Mouse (Mus musculus) testis, postnatal 10 days (tissue): ENCODE data around the gene Laptm5.
A peak's percentile ranks its signal among the peaks of the same experiment; 100 is the strongest.

Source experiments
- DNase-seq: peaks from one replicate; pipeline ENCODE4 v3.0.0; 2021; ENCODE audit warnings: low spot score

Gene Laptm5

DNA sequence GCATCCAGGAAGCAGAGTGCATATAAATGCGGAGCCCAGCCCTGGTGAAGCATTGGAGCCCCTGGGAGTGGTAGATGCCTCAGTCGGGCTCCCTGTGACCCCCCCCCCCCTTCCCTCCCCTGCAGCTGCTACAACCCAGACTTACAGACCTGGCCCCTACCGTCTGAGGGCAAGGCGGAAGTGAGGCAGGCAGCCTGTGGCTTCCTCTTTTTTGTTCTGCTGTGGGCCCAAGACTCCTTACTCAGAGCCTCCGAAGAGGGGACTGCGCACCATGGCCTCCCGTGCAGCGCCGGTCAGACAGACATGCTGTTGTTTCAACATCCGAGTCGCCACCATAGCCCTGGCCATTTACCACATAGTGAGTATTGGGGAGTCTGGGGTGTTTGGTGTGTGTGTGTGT is at the start of gene Laptm5:
Gene Laptm5 (plus strand): TSS at position 49 of the 400 bp plus-strand sequence.
- DNase-seq, result no peak

DNA sequence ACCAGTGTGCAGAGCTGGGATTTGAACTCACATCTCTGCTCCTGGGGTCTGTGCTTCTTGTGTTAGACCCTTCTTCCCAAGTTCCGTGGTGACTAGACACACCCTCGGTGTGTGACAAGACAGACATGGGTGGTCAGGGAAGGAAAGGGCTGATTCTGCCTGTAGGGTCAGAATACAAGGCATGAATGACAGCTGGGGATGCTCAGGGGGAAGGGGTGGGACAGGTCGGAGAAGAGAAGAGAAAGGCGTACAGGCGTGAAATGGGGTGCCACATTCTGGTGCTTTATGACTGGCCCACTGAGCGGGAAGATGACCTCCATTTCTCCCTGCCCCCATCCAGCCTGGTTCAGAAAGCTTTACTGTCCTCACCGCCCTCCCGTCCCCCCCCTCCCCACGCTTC is 47.5 kb upstream of the Laptm5 start:
- DNase-seq, result no peak

GRCm38 (mm10) chr4:130865901-130866371 is 47.0 kb upstream of the Laptm5 start:
- no peak for DNase-seq

- no peak for DNase-seq
Observed at GRCm38 (mm10) chr4:130867940-130868339, 45.0 kb upstream of the Laptm5 start.

DNA sequence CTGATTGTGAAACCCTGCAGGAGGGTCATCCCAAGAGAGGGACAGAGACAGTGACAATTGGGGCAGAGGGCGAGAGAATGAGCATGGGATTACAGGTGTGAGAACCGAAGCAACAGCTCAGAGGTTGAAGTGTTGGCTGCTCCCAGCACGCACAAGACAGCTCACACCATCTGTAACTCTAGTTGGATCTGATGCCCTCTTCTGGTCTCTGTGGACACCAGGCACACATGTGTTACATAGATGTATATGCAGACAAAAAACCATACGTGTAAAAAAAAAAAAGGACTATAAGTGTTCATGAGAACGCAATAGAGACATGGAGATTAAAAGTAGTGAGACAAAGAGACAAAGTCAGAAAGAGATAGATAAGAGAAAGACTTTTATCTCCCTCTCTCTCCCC is 44.1 kb upstream of the Laptm5 start:
- no peak for DNase-seq

GRCm38 (mm10) chr4:130872414-130872813 is 40.5 kb upstream of the Laptm5 start:
- no peak for DNase-seq

GRCm38 (mm10) chr4:130873440-130873839 is 39.5 kb upstream of the Laptm5 start:
- DNase-seq, result peak; percentile 74

DNA sequence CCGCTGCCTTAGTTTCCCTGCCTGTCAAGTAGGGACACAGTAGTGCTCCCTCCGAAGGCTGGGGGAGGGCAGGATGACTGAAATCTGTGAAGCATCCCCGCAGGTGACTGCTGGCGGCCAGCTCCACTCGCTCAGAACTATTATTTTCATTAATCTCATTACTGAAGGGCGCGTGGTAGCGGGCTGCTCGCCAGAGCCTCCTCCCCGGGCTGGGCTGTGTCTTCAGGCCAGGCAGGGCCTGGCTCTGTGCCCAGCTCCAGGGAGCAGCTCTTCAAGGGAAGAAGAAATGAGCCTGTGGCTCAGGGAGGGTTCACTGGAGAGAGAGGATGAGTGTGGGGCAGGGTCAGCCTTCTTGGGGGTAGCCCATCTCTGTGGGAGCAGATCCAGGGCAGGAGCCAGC is 38.3 kb upstream of the Laptm5 start:
- peak; percentile 91 for DNase-seq

DNA sequence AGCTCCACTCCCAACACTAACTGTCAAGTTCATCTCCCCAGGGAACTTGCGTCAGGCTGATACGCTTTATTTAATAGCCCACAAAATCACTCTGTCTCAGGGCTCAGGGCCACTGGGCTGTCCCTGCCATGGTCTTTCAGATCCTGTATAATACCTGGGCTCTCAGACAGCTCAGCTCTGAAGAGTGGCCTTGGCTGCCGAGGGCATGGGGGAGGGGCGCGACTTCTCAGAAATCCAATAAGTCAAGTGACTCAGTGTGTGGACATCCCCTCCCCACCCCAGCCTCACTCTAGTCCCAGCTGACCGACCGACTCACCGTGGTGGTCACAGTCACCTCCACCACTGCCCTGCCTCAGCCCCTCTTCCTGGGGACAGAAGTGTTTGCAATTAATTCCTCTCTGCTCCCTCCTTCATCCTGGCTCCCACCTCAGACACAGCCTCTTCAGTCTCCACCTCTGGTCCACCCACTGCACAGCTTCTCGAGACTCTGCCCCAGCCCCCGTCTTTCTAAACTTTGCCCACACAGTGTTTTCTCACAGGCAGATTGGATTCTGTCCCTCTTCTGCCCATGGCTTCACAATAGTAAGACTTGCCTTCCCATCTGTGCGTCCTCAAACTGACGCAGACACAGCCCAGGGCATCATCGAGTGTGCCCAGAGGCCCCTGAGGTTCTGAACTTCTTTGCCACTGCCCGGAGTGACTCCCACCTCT is 36.8 kb upstream of the Laptm5 start:
- no peak for DNase-seq

GRCm38 (mm10) chr4:130878273-130879047 is 34.5 kb upstream of the Laptm5 start:
- DNase-seq, result peak; percentile 95

DNA sequence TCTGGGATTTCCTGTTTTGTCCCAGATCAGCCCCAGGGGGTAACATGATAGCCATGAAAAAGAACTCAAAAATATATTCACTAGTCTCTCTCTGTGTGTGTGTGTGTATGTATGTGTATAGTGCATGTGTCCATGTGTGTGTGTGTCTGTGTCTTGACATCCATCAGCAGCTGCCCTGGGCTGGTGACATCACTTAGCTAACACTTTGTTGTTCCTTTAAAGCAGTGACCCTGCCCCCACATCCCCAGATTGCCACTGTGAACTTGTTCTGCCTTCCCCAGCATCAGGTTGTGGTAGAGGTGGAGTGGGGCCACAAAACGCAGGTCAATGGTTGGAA is 33.9 kb upstream of the Laptm5 start:
- DNase-seq, result no peak

DNA sequence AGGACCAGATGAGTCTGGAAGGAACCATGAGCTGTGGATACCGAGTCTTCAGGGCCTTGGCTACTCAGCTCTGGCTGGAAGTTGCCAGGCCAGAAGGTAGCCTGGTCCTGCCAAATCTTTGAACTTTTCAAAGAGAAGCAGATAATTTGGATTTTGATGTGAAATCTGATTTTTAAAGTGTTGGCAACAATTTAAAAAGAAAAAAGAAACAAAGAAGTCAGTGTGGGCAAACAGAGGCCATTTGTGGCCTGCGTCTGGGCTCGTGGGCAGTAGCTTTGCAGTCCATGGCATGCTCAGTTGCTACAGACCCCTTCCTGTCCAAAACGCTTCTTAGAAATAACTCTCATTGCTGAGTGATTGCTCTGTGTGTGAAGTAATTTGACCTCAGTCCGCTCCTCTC is 31.6 kb upstream of the Laptm5 start:
- DNase-seq, result no peak

GRCm38 (mm10) chr4:130882762-130883161 is 30.2 kb upstream of the Laptm5 start:
- DNase-seq, result no peak

DNA sequence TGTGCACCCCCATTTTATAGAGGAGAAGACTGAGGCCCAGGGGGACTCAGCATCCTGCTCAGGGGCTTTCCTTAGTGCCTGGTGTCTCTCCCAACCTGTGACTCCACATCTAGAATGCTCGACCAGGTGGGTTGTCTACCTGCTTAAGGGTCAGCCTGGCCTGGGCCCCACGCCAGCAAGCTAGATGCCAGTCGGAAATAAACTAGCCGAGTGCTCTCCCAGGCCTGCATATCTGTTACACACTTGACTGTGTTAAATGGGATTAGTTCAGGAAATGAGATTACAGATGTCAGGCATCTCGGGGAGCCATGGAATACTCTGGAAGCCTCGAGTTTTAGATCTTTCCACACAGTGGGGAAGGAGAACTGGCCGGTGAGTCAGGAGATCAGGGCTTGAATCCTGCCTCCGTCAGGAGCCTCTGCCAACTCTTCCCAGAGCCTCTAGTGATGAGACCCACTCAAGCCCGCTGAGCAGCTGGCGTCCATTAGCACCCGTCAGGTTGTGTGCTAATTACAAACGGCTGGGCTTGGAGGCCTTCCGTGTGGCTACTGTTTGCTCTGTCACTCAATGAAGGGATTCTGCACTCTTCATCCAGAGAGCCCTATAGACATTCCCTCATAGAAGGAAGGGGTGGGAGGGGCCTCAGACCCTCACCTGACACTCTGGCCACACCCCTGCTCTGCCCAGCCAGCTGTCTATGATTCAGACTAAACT is 28.9 kb upstream of the Laptm5 start:
- DNase-seq, result no peak

- no peak for DNase-seq
Observed at GRCm38 (mm10) chr4:130887148-130887745, 25.7 kb upstream of the Laptm5 start.

DNA sequence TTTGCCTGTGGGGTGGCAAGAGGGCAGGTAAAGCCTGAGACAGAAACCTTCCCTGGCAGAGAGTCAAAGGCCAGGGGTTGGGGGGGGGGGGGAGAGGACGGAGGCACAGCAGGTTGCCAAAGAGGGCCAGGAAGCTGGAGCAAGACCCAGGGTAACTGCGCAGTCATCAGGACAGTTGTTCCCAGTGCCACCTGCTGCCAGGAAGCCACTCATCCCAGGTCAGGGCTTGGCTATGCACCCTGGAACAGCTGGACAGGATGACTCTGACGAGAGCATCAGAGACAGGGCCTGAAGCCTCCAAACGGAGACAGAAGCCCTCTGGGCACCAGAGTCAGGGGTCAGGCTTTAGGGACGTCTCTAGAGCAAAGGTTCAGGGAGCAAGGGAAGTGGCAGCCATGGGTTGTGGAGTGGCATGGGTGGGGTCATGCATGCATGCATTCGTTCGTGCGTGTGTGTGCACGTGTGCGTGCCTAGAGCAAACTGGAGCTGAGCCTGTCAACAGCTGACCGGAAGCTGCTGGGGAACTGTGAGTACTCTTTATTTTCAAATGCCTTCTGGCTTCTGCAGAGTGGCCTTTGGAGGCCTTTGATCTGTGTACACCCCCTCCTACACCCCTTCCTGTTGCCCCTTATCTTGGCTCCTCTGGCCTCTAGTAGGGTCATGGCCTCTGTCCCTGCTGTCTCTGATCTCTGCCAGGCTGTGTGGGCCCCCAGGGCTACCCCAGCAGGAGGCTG is 23.0 kb upstream of the Laptm5 start:
- DNase-seq, result no peak

- DNase-seq, result no peak
Observed at GRCm38 (mm10) chr4:130890511-130890840, 22.4 kb upstream of the Laptm5 start.

- peak; percentile 89 for DNase-seq
Observed at GRCm38 (mm10) chr4:130892001-130892587, 20.8 kb upstream of the Laptm5 start.

DNA sequence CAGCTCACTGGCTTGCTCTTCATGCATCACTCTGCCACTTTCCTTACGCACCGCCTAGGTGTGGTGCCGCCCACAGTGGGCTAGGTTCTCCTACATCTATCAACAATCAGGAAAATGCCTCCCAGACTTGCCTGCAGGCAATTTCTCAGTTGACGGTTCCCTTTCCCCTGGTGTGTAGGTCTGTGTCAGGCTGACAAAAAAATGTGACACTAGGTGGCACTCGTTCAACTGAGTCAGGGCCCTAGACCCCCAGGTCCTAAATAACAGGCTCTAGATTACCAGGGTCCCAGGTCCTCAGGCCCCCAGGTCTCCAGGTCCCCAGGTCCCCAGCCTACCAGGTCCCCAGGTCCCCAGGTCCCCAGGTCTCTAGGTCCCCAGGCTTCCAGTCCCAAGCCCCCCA is 19.2 kb upstream of the Laptm5 start:
- no peak for DNase-seq

DNA sequence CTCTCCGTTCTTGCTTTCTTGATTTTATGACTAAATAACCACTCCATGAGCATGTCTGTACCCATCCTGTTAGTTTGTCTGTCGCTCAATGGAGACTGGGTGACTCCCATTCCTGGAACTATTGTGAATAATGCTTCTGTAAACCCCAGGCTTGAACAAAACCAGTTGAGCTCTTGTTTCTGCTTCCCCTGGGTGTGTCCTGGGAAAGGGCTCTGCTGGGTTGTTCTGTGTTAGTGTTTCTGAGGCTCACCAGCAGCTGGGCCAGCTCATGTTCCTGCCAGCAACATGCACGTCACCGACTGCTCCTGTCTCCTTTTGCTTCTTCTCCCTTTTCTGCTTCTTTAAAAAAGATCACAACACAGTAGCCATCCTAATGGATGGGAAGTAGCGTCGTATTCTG is 17.2 kb upstream of the Laptm5 start:
- DNase-seq, result no peak

DNA sequence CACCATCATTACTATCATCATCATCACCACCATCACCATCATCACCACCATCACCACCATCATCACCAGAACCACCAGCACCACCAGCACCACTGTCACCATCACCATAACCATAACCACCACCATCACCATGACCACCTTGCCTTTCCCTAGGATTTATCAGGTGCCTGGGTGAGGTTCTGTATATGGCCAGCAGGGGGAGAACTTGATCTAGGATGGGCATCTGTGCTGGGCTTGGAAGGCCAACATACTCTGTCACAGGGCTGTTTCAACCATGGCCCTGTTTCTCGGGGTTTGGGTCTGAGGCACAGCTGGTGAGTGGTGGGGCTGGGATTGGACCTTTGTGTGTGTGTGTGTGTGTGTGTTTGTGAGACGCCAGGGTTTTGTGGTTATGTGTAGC is 16.6 kb upstream of the Laptm5 start:
- peak; percentile 76 for DNase-seq

GRCm38 (mm10) chr4:130899383-130899781 is 13.5 kb upstream of the Laptm5 start:
- DNase-seq, result no peak
